Mouse (Mus musculus): ENCODE results near the gene Msrb2.

GRCm38 (mm10) chr2:19392793-19393192, 21.6 kb downstream of the Msrb2 start:
- TF ChIP-seq CTCF (IDR thresholded peaks at IDR 0.05; ENCODE audit: extremely low read depth, insufficient read depth, insufficient read length, insufficient replicate concordance) (no peak), POLR2A (IDR thresholded peaks at IDR 0.05; ENCODE audit: low read depth, low read length) (no peak)
